Mouse (Mus musculus) gastrocnemius, postnatal 36 days (tissue): ENCODE measurements around the gene Syna. TPM values are rescaled to one million over a fixed set of nuclear protein-coding genes. Genes with fewer than 3 reads are reported as not detected.

Source experiments
- DNase-seq, 2 experiments: peaks; one replicate each; pipeline ENCODE4 v3.0.0; 2022
- intact Hi-C: fragments of 180-260 bp; cut with DNase I; formaldehyde crosslinking; loops from one replicate; pipeline ENCODE4 v1.15.1; 2025
- microRNA-seq, 2 experiments: library from miRNA; unstranded; fragments of <30 nt; microRNA quantifications; one replicate each; pipeline ENCODE4 v1.2.0; 2021
- total RNA-seq, 2 experiments: library from RNA; stranded (reverse); gene quantifications; 2 replicates each; pipeline ENCODE4 v1.2.3; 2021

Gene Syna
- total RNA-seq, 2 experiments from 2014 or later = not detected

- intact Hi-C loops = no loop called here
- no peak for DNase-seq
Measured at GRCm38 (mm10) chr5:134536036-134536435, 23.9 kb downstream of the Syna start.

- intact Hi-C loops = no loop called here
Measured at GRCm38 (mm10) chr5:134532417-134532816, 27.6 kb downstream of the Syna start.

GRCm38 (mm10) chr5:134531585-134531984, 28.4 kb downstream of the Syna start:
- no peak for DNase-seq
- intact Hi-C loops = no loop called here

More at GRCm38 (mm10) chr5:134532417-134532816, 27.6 kb downstream of the Syna start:
- no peak for DNase-seq

- intact Hi-C loops = no loop called here
- peak; percentile 51 to 55 for DNase-seq
Measured at GRCm38 (mm10) chr5:134530830-134531229, 29.1 kb downstream of the Syna start.

GRCm38 (mm10) chr5:134528488-134528887, 31.5 kb downstream of the Syna start:
- DNase-seq = no peak

GRCm38 (mm10) chr5:134525971-134526711, 33.8 kb downstream of the Syna start:
- DNase-seq = no peak
- intact Hi-C loops = no loop called here

More at GRCm38 (mm10) chr5:134528488-134528887, 31.5 kb downstream of the Syna start:
- intact Hi-C loops = no loop called here

- intact Hi-C loops = no loop called here
- DNase-seq = no peak
Measured at GRCm38 (mm10) chr5:134523728-134524127, 36.2 kb downstream of the Syna start.

GRCm38 (mm10) chr5:134522524-134522923, 37.4 kb downstream of the Syna start:
- no peak for DNase-seq

GRCm38 (mm10) chr5:134521806-134522205, 38.2 kb downstream of the Syna start:
- no peak for DNase-seq
- intact Hi-C loops = no loop called here

More at GRCm38 (mm10) chr5:134522524-134522923, 37.4 kb downstream of the Syna start:
- intact Hi-C loops = no loop called here

GRCm38 (mm10) chr5:134521131-134521530, 38.8 kb downstream of the Syna start:
- intact Hi-C loops = no loop called here
- DNase-seq = no peak

GRCm38 (mm10) chr5:134520120-134520519, 39.9 kb downstream of the Syna start:
- no peak for DNase-seq
- intact Hi-C loops = no loop called here

GRCm38 (mm10) chr5:134519471-134519870, 40.5 kb downstream of the Syna start:
- intact Hi-C loops = no loop called here
- no peak for DNase-seq

GRCm38 (mm10) chr5:134512086-134512485, 47.9 kb downstream of the Syna start:
- DNase-seq = no peak
- intact Hi-C loops = no loop called here

GRCm38 (mm10) chr5:134510266-134510665, 49.7 kb downstream of the Syna start:
- DNase-seq = no peak
- intact Hi-C loops = no loop called here

GRCm38 (mm10) chr5:134508965-134509364, 51.0 kb downstream of the Syna start:
- DNase-seq = no peak
- intact Hi-C loops = loop anchor here (2.0 kb wide), 1 partner anchor 72 kb away; the partner anchor contains the start of gene Rfc2

Small RNAs within 50 kb of the gene (microRNA-seq; reads per million reads assigned to microRNA genes)
- 0 reads per million in 2 experiments for gene Mir7228

Other genes with a start within 250 kb of the Syna start
- gene Gtf2i, start 245.4 kb downstream of the Syna start, total RNA-seq = 10 to 100 TPM; 95.3 to 98.5 TPM
- gene Gtf2ird1, start 103.5 kb downstream of the Syna start, total RNA-seq = 1 to 10 TPM; 8.2 to 9.2 TPM
- 1 to 10 TPM; 2.7 to 2.9 TPM for gene Clip2, start 7.7 kb downstream of the Syna start, total RNA-seq
- gene Rfc2, start 21.2 kb upstream of the Syna start, total RNA-seq = 10 to 100 TPM; 17.0 to 18.0 TPM
- gene Lat2, start 54.9 kb upstream of the Syna start, total RNA-seq = 1 to 10 TPM; 1.4 TPM
- gene Eif4h, start 79.3 kb upstream of the Syna start, total RNA-seq = 10 to 100 TPM; 90.2 to 93.5 TPM
- gene Limk1, start 128.4 kb upstream of the Syna start, total RNA-seq = 1 to 10 TPM; 2.0 to 2.2 TPM
- gene Eln, start 187.2 kb upstream of the Syna start, total RNA-seq = 10 to 100 TPM; 24.0 to 41.8 TPM